Mouse (Mus musculus): Measurements from ENCODE around the gene Olfr460.
"Not testable (repeated sequence)": the region's sequence is repeated elsewhere in the genome, so short reads cannot be mapped to it uniquely, and the experiment has no call there.

Olfr460 gene

DNA sequence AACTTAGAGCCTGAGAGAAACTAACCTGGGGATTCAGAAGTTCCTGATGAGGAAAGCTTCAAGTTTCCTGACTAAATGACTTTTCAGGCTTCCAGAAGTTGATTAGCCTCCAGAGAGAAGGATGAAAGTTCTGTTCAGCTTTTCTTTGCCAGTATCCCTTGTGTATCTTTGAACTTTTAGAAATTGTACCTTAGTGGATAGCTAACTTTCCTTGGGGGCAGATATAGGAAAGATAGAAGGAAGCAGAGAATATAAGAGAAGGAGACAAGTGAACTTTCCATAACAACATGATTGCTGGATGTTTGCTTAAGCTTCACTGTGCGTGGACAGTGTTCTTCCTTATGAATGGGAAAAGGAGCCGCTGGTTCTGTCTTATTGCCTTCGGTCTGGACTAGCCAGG, at the start of gene Olfr460:
Gene Olfr460 (plus strand): TSS at position 301 of the 400 bp plus-strand sequence.
- DNase-seq, result no peak

DNA sequence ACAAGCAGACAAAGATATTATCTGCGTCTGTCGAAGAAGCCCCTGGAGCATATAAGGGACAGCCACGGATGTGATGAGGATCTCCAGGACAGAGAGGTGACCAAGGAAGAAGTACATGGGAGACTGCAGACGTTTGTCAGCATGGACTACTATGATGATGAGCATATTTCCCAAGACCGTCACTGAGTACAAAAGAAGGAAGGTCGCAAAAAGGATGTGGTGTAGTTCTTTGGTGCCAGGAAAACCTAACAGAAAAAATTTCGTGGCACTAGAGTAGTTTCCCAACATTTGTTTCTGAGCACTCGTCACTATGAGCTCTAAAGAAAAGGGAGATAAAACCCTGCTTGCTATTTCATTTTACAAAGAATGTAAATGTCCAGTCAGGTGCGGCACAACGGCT, 24.6 kb upstream of the Olfr460 start:
- no peak for DNase-seq

DNA sequence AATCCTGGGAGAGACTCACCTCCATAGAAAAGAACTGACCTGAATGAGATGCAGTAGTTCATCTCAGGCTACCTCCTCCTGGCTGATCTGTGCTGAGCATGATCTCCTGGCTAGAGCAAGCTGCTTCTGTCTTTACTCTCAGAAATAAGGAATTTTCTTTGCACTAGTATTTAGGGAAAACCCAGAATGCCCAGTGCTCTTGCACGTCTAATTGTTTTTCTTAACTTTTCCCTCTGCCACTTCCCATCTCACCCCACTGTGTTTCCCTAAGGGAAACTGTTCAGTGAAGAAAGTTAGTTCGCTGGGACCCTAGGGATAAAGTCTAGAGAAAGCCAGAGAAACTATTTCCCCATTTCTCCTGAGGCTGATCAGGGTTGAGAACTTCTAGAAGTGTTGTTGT, 14.3 kb upstream of the Olfr460 start, which contains the start of gene Olfr461:
Gene Olfr461 (minus strand): TSS at position 101 of the 400 bp plus-strand sequence.
- DNase-seq, result no peak

DNA sequence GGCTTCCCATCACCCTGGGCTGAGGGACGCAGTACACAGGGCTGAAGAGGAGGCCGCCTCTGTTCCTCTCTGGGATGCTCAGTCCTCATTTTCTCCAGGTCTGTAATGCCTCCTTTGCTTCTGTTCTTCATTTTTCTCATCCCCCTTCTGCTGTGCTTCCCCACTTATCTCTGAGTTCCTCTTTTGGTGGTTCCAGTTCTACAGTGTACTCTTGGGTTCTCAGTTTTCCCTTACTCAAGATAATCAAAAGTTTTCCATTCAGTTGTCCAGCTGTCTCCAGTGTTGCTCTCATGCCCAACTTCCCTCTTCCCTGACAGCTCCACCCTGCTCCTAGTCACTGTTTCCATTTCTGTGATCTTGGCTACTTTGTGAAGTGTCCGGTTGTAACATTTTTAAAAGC, 4.3 kb downstream of the Olfr460 start:
- DNase-seq, result no peak

DNA sequence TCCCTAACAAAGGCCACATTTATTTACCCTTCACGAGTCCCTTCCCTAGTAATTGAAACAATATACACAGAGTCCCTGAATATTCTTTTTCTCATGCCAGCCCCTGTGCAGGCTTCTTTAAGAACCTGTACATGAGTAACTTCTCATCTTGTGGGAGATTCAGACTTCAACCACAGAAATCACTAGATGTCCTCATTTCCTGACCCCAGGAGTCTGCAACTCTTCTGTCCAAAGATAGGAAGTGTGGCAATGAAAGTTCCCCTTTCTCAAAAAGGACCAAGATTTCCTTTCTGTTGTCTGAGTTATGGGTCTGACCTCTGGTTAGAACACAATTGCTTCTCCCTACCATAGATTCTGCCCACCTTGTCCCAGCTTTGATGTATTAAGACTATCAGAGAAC, 7.0 kb downstream of the Olfr460 start:
- DNase-seq, result no peak

DNA sequence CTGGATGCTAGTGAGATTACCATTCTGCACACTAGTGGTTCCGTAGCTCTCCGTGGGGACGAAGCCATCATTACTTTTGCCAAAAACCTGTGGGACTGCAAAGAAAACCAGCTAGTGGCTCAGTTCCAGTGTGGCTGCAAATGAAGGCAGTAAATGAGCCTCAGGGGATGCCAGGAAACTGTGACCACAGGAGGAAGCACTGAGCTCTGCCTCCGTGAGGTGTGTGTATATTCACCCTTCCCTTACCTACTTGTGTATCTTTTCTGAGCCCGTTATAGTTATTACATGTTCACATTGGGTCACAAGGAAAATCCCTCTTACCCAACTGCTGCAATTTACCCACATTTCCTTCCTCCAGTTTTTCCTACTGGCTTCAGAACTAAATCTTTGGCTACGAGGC, 15.0 kb downstream of the Olfr460 start:
- DNase-seq, result no peak

DNA sequence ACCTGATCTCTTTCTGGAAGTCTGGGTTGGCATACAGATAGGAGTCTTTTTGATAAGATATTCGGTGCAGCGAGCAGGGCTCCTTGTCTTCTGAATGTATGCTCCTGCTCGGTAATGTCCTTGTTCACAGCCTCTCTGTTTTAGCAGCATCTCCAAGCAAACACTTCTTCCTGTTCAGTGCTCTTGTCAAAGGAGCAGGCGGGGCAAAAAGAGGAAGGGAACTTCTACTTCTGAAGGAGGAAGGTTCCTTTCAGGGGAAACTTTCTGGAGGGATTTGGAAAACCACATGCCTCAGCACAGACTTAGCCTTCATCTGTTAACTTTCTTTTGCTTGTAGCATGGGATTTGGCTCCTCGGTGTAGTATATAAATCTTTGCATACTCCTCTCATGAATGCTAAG, 16.4 kb downstream of the Olfr460 start, which contains the start of gene Clec5a:
Gene Clec5a (minus strand): TSS at position 177 of the 400 bp plus-strand sequence.
- no peak for DNase-seq

DNA sequence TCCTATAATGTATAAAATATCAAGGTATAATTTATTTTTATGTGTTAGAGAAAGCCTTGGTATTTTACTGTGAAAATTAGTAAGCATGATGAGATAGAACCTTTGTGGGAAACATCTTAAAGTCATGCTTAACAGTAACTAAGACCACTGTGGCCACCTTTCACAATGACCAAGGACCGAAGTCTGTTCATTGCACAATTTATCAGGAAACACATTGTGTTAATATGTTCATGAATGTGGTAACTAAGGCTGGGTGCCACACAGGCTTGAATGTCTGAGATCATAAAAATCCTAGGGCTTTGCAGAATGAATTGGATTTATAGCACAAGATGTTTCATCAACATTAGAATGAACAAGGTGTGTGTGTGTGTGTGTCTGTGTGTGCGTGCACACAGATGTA, 19.1 kb downstream of the Olfr460 start:
- DNase-seq, result no peak

DNA sequence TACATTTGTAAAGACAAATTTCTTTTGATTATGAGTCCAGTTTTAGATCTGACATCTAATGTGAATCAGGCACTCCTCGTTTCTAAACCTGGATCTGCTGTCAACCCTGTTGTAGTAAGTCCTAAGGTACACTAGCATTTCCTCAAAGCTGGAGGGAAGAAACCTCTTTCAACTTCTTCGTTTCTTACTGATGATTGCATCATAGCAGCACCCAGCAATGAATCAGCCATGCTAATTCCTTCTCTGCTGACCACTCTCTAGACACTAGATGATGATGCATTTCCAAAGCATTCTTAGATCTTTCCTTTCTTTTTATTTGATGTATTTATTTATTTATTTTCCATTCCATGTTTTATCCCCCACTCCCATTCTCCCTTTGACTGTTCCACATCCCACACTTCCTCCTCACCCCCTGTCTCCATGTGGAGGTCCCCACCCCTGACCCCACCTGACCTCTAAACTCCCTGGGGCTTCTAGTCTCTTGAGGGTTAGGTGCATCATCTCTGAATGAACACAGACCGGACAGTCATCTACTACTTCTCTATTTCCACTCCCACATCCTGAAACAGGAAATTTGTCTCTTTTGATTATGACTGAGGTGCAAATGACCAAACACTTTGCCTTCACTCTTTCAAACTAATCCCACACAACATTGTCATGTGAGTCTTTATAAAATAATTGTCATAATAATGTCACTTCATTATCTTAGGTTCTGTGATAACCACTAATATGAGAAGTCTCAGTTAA, 25.7 kb downstream of the Olfr460 start:
- DNase-seq, result no peak

DNA sequence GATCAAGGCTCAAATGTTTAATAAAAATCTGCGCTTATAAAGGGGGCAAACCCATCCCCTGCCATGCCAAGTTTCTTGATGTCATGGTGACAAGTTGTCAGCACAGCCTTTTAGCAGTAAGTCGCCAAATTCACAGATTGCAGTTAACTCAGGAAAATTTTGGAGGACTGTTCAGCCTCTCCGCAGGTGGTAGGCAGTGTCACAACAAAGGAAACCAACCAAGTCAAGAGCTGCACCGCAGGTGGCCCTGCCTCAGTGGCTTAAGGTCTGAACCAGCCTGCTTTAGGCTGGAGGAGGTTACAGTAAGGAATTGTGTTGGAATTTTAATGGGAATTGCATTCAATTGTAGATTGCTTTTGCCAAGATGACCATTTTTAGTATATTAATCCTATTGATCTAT, 29.3 kb downstream of the Olfr460 start:
- not testable (repeated sequence) for DNase-seq

DNA sequence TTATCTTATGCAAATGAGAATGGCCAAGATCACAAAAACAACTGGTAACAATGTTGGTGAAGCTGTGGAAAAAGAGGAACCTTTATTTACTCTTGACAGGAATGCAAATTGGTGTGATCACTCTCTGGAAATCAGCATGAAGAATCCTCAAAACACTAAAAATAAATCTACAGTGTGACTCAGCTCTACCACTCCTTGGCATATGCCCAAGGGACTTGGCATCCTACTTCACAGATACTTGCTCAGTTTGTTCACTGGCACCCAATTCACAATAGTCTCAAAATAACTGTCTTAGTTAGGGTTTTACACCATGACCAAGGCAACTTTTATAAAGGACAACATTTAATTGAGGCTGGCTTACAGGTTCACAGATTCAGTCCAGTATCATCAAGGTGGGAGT, 38.1 kb downstream of the Olfr460 start:
- DNase-seq, result peak; percentile 67

DNA sequence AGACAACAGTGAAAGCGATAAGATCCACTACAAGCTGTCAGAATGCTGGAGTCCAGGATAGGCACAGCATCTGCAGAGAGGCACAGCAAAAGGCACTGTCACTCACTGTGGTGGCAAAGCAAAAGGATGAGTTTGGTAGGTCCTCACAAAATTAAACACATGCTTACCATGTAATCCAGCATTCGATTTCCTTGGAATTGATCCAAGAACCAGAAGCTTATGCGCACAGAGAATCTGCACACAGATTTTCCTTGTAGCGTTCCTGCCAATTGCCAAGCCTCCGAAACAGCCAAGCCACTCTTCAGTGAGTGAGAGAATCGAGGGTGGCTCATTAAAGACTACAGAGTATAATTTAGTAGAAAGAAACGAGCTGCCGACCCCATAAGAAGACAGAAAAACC, 41.0 kb downstream of the Olfr460 start:
- no peak for DNase-seq

DNA sequence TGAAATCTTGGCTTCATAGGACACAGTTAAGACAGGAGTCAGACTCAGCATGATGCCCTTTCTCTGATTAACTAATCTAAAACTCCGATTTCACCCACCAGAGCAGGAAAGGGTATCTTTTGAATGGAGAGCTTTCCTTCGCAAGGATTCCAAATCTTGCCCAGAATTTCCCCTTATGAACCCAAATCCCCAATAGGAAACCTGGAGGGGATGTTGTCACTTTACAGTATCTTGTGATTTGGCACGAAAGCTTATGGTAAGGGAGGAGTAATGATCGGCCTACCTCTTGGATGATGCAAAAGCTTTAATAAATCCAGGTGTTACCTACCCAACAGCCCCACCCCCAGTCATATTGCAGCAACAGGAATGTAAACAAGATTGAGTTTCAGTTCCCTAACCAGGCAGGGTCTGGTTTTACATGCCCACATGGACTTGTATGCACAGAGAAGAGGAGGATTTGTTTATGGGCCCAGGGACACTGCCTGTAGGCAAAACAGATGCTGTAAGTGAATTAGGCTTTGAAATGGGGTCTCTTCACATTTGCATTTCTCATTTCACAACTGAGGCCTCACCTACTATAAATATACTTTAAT, 44.1 kb downstream of the Olfr460 start, which contains the start of gene Tas2r138:
Gene Tas2r138 (minus strand): TSS at position 51 of the 593 bp plus-strand sequence.
- no peak for DNase-seq

DNA sequence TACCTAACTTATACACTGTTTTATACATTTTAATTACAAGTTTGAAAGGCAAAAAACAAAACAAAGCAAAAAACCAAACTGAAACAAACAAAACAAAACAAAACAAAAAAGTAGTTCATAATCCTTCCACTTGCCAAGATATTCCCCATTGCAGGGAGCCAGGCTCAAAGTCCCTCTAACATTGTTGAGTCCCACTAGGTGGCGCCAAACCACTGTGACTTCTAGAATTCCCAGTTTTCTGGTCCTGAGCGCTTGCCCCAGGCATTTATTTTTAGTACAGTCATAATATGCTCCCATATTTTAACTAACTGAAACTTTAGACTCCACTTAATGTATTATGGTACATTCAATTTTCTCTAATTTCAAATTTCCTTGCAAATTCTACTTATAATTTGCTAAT, 48.7 kb downstream of the Olfr460 start:
- peak; percentile 83 for DNase-seq
